Mouse (Mus musculus) stomach, embryonic 15.5 days (tissue): ENCODE measurements around the gene Dock4. TPM values are rescaled to one million over a fixed set of nuclear protein-coding genes. Genes with fewer than 3 reads are reported as not detected.

Experiments used
- ATAC-seq: fragments of 200-750 bp; cut with Nextera tagmentation; 2 replicates; pipeline ENCODE4 v1.8.0; 2017; ENCODE audit warnings: low read depth, moderate number of reproducible peaks, moderate TSS enrichment; ENCODE audit not compliant: insufficient read depth, low FRiP score
- H3K27ac ChIP-seq: fragments of 300-500 bp; sonication (generic); 2 replicates; pipeline ENCODE4 v1.5.1; 2015; ENCODE audit warnings: mild to moderate bottlenecking, inconsistent platforms
- H3K27me3 ChIP-seq: fragments of 300-500 bp; sonication (generic); replicated peaks from 2 replicates; pipeline ENCODE4 v1.6.1; 2015; ENCODE audit warnings: inconsistent platforms
- H3K36me3 ChIP-seq: fragments of 300-500 bp; sonication (generic); 2 replicates; pipeline ENCODE4 v1.6.1; 2015; ENCODE audit warnings: inconsistent platforms
- H3K4me1 ChIP-seq: fragments of 300-500 bp; sonication (generic); 2 replicates; pipeline ENCODE4 v1.6.1; 2015; ENCODE audit warnings: inconsistent platforms
- H3K4me2 ChIP-seq: fragments of 300-500 bp; sonication (generic); 2 replicates; pipeline ENCODE4 v1.6.1; 2015; ENCODE audit warnings: mild to moderate bottlenecking, inconsistent platforms
- H3K4me3 ChIP-seq: fragments of 300-500 bp; sonication (generic); replicated peaks from 2 replicates; pipeline ENCODE4 v1.5.1; 2015; ENCODE audit warnings: inconsistent platforms
- H3K9ac ChIP-seq: fragments of 300-500 bp; sonication (generic); 2 replicates; pipeline ENCODE4 v1.6.1; 2015; ENCODE audit warnings: inconsistent platforms
- H3K9me3 ChIP-seq: fragments of 300-500 bp; sonication (generic); 2 replicates; pipeline ENCODE4 v1.6.1; 2016; ENCODE audit warnings: inconsistent platforms
- WGBS: fragments of 180-500 bp; shearing (Covaris S2); methylation state at CpG from one replicate; pipeline ENCODE4 v1.1.7; 2015; 5-methylcytosine and 5-hydroxymethylcytosine counted together
- polyA plus RNA-seq: library from polyadenylated mRNA; unstranded; fragments of >200 nt; fragmentation: Nextera tagmentation; extraction: Ambion mirVana; gene quantifications from 2 replicates; pipeline ENCODE4 v1.2.1, GENCODE M21; 2015

Dock4 gene
- polyA plus RNA-seq, 1 experiment from 2014 or later, result 7.8 TPM

DNA sequence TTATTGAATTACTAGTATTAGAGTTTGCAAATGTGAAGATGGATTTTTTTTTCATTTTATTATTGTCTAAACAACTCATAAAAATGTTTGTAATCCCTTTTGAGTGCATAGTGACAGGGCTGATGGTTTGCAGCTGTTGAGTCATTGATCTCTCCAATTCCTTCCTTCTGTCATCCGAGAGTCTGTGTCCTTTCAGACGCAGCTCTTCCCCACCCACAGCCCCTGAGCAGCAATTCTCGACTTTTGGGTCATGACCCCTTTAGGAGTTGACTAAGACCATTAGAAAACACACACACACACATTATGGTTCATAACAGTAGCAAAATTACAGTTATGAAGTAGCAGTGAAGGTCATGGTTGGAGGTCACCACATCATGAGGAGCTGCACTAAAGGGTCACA lies 380.7 kb downstream of the Dock4 start:
- Histone ChIP-seq H3K36me3 (no peaks in the 10 kb centered on the region), H3K9ac (no peak overlapping the region), H3K4me2 (no peak overlapping the region), H3K27me3 (no peaks in the 10 kb centered on the region), H3K27ac (no peak overlapping the region), H3K4me1 (no peaks in the 10 kb centered on the region), H3K9me3 (no peaks in the 10 kb centered on the region), H3K4me3 (no peak overlapping the region)
- ATAC-seq, result no peak
- 18% methylated on average over 3 of the region's 3 CpGs for WGBS

DNA sequence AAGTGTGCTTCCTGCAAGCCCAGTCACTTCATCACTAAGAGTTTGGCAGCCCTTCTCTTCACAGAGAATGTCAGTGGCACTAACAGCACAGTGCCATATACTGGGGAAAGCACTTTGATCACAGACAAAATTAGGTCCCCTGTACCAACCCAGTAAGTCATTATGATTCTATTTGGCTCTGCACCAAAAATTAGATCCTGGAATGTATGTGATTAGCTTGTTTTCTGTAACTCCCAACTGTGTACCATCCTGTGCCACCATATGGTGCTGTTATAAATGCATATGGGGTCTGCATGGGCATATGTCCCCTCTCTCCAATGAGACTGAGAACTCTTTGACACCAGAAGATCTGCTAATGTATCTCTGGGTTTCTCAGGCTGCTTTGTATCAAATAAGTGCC lies 382.3 kb downstream of the Dock4 start:
- ATAC-seq, result no peak
- H3K4me1 ChIP-seq, result no peaks in the 10 kb centered on the region
- H3K36me3 ChIP-seq, result no peaks in the 10 kb centered on the region
- H3K9me3 ChIP-seq, result no peaks in the 10 kb centered on the region
- no peak overlapping the region for H3K4me3 ChIP-seq
- no peak overlapping the region for H3K9ac ChIP-seq
- H3K27me3 ChIP-seq, result no peaks in the 10 kb centered on the region
- H3K4me2 ChIP-seq, result no peak overlapping the region
- no peak overlapping the region for H3K27ac ChIP-seq

DNA sequence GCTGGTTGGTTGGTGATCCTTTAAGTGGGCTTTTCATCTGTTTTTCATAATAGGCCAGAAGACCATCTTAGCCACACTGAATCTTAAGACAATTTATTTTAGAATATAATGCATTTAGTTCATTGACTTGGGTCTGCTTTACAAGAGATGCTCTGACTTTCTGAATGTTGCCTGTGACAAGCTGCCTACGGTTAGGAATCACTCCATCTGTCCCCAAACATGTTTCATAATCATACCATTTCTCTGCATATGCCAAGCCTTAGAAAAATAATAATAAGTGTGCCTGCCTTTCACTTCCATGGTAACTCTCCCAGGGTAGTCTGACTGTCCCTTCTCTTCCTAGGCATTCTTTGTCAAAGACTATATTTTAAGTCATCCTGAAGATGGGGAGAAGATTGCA lies 383.5 kb downstream of the Dock4 start:
- Histone ChIP-seq H3K9me3 (no peaks in the 10 kb centered on the region), H3K9ac (no peak overlapping the region), H3K27me3 (no peaks in the 10 kb centered on the region), H3K4me2 (no peak overlapping the region), H3K4me3 (no peak overlapping the region), H3K4me1 (no peaks in the 10 kb centered on the region), H3K27ac (no peak overlapping the region), H3K36me3 (no peaks in the 10 kb centered on the region)
- 82% methylated on average over 1 of the region's 1 CpGs for WGBS
- ATAC-seq, result no peak

DNA sequence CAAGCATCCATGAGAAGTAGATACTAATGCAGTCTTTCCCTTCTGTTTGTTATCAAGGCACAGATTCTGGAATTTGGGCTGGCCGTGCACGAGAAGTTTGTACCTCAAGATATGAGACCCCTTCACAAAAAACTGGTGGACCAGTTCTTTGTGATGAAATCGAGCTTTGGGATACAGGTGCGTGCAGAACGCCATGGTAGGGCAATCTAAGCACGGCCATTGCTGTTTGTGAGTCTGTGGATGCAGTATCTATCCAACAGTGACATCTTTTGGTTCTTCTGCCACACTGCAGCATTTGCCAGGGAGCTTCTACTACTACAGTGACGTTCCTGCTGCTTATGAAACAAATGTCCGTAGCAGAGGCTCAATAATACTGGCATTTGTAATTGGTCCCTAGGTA lies 386.4 kb downstream of the Dock4 start:
- Histone ChIP-seq H3K4me1 (no peaks in the 10 kb centered on the region), H3K27ac (no peak overlapping the region), H3K9me3 (no peaks in the 10 kb centered on the region), H3K4me3 (no peak overlapping the region), H3K27me3 (no peaks in the 10 kb centered on the region), H3K9ac (no peak overlapping the region), H3K36me3 (no peaks in the 10 kb centered on the region), H3K4me2 (no peak overlapping the region)
- ATAC-seq, result no peak
- WGBS, result 72% methylated on average over 8 of the region's 8 CpGs

DNA sequence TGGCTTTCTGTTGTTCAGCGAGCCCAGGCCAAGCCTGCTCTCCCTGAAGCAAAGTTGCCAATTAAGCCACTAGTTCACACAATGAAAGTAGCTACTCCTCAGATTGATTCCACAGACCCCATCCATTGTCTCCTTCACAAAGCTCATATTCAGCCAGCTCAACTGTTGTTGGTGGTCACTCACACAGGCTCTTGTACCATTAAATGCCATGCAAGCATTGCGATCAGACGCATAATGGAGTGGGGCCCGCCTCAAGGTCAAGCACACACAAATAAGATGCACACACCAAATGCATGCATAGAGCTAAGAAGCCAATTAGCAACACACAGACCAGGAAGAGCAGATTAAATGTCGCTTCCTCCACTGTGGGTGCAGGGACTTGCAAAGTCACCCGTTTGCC lies 391.2 kb downstream of the Dock4 start:
- Histone ChIP-seq H3K27ac (no peak overlapping the region), H3K9ac (no peak overlapping the region), H3K4me2 (no peak overlapping the region), H3K4me1 (0 out of 2 replicates have a peak, but pooled peaks cover 10% of the 10 kb centered on the region), H3K36me3 (no peaks in the 10 kb centered on the region), H3K4me3 (no peak overlapping the region), H3K9me3 (no peaks in the 10 kb centered on the region), H3K27me3 (no peaks in the 10 kb centered on the region)
- WGBS, result 86% methylated on average over 6 of the region's 6 CpGs
- no peak for ATAC-seq

DNA sequence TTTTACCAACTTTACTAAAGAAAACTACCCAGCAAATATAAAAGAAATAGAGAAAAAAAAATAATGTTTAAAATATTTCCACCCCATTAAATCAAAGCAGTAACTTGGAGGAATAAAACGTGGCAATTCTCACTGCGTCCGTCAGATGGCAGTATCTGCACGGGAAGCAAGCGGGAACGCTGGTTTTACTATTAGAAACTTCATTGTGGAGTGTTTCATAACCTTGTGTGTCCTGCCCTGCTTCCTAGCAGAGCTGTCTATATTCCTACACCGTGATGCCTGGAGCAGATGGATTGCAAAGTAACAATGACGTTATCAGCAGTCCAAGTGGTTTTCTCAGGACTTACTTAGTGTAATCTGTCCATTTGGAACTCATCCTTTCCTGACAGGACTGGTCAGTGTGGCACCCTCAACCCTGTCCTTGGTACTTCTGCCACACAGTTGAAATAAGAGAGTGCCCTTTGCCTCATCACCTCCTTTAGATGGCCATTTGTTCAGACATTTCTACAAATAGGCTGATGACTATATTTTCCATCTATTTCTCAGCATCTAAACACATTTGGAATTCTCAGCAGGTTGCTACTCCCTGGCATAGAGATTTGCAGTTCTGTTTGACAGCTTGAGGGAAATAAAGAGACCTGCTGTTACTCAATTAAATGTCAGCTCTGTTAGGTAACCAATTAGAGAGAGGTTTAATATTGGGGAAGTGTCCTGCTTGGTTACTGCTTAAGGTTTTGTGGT lies 392.0 kb downstream of the Dock4 start:
- no peak for ATAC-seq
- WGBS, result 5% methylated on average over 8 of the region's 8 CpGs
- H3K4me2 ChIP-seq, result no peak overlapping the region

DNA sequence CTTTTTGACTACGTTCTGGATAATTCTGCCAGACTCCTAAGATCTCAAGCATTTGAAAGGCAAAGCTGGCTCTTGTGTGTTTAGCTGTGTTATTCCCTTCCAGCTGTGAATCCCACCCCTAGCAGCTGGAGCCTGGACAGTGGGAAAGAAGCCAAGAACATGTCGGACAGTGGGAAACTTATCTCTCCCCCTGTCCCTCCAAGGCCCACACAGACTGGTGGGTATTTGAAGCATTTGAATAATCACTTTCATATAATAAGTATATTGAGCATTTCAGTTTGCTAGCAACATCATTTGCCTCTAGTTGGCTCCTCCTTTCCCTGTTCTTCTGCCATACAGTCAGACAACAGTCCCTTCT lies 392.6 kb downstream of the Dock4 start:
- Histone ChIP-seq H3K9me3 (no peaks in the 10 kb centered on the region), H3K4me1 (0 out of 2 replicates have a peak, but pooled peaks cover 10% of the 10 kb centered on the region), H3K27me3 (no peaks in the 10 kb centered on the region), H3K4me2 (no peak overlapping the region), H3K4me3 (no peak overlapping the region), H3K27ac (no peak overlapping the region), H3K9ac (no peak overlapping the region), H3K36me3 (no peaks in the 10 kb centered on the region)
- ATAC-seq, result no peak
- WGBS, result 46% methylated on average over 2 of the region's 2 CpGs

More for the DNA sequence above, 392.0 kb downstream of the Dock4 start:
- 0 out of 2 replicates have a peak, but pooled peaks cover 10% of the 10 kb centered on the region for H3K4me1 ChIP-seq
- H3K36me3 ChIP-seq, result no peaks in the 10 kb centered on the region
- no peak overlapping the region for H3K4me3 ChIP-seq
- H3K9ac ChIP-seq, result no peak overlapping the region
- no peaks in the 10 kb centered on the region for H3K27me3 ChIP-seq
- no peaks in the 10 kb centered on the region for H3K9me3 ChIP-seq
- H3K27ac ChIP-seq, result no peak overlapping the region

DNA sequence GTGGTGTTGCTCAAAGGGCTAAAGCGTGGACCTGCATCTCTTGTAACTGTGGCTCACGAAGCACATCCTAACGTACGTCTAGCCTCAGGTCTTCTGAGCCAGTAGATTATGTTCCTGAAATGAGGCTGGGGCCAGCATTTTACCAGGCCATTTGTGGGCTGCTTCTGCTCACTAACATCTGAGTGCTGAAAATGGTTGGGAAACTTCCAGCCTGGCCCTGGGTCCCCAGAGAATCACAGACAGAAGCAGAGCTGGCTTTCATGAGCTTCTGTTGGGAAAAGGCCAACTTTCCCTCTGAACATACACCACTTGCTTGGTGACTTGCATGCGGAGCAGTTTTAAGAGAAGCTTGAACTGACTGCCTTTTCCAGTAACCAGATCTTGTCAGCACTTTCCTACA lies 393.2 kb downstream of the Dock4 start:
- ATAC-seq, result no peak
- Histone ChIP-seq H3K4me1 (0 out of 2 replicates have a peak, but pooled peaks cover 10% of the 10 kb centered on the region), H3K9me3 (no peaks in the 10 kb centered on the region), H3K9ac (no peak overlapping the region), H3K4me3 (no peak overlapping the region), H3K36me3 (no peaks in the 10 kb centered on the region), H3K27me3 (no peaks in the 10 kb centered on the region), H3K4me2 (no peak overlapping the region), H3K27ac (no peak overlapping the region)
- 67% methylated on average over 5 of the region's 5 CpGs for WGBS

DNA sequence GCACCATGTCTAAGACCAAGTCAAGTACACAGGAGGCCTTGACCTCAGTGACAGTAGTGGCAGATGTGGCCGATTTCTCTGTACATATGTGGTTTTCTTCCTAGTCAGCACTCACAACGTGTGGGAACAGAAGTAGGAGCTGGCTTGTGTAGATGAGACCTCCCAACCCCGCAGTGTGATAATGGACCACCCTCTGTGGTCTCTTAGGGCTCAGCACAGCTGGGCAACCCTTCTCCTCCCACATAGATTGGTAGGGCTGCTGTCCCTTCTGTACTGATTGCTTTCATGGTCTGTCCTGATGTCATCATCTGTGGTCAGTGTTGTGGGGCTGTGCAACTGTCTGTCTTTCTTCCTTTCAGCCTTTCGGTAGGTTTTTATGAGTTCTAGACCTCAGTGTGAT lies 394.1 kb downstream of the Dock4 start:
- H3K36me3 ChIP-seq, result no peaks in the 10 kb centered on the region
- no peak overlapping the region for H3K9ac ChIP-seq
- H3K27ac ChIP-seq, result no peak overlapping the region
- whole genome bisulfite sequencing, result 63% methylated on average over 4 of the region's 4 CpGs
- ATAC-seq, result no peak
- H3K4me2 ChIP-seq, result no peak overlapping the region
- H3K4me3 ChIP-seq, result no peak overlapping the region
- H3K9me3 ChIP-seq, result no peaks in the 10 kb centered on the region
- no peaks in the 10 kb centered on the region for H3K27me3 ChIP-seq
- 0 out of 2 replicates have a peak, but pooled peaks cover 10% of the 10 kb centered on the region for H3K4me1 ChIP-seq

DNA sequence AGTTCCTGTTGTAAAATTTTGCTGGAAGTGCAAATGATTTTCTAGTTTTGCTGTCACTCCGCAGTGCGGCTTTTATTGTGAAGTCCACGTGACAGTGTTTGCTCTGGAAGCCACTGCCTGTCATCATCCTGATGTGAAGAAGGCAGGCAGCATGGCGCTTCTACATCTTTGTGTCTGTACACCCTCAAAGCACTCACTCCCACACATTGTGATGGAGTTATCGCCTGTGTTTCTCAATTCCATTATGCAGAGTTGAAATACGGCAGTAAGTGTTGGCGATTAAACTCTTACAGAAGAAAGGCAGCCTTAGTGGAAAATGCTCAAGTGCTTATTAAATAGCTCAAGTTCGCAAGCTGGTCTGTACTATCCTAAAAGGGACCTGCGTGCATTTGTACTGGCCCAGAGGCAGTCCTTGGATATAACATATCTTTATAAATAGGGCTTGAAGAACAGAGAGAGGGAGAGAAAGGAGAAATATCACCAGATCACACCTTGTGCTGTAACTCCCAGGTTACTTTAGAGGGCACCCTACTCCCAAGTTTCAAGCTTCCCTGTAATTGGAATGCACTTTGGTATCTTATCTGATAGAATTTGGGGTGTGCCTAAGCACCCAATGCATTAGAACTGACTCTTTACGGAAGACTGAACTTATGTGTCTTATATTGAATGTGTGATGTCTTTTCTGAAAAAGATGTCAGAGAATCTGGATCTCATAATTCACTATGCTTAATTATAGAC lies 396.7 kb downstream of the Dock4 start:
- peak; percentile 22; the same call in 1 of the 2 replicates for ATAC-seq
- WGBS, result 81% methylated on average over 10 of the region's 10 CpGs

DNA sequence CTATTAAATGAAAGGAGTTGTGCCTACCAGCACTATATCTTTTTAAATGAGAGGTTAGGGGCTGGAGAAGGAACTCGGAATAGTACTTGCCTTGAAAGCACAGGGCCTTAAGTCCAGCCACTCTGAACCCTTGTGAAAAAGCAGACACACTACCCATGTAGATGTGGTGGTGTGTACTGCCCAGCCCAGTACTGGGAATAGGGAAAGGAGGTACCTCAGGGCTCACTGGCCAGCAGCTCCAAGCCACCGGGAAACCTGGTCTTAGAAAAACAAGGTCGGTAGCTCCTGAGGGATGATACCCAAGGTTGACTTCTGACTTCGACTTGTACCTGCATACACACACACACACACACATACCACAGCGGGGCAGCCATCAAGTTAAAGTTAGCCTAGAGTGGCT lies 397.2 kb downstream of the Dock4 start:
- Histone ChIP-seq H3K9me3 (no peaks in the 10 kb centered on the region), H3K4me1 (0 out of 2 replicates have a peak, but pooled peaks cover 9% of the 10 kb centered on the region), H3K27me3 (no peaks in the 10 kb centered on the region), H3K4me2 (no peak overlapping the region), H3K4me3 (no peak overlapping the region), H3K27ac (no peak overlapping the region), H3K9ac (no peak overlapping the region), H3K36me3 (no peaks in the 10 kb centered on the region)
- 87% methylated on average over 5 of the region's 5 CpGs for WGBS
- ATAC-seq, result no peak

More for the DNA sequence above, 396.7 kb downstream of the Dock4 start:
- Histone ChIP-seq H3K4me2 (no peak overlapping the region), H3K27ac (no peak overlapping the region), H3K9ac (no peak overlapping the region), H3K36me3 (no peaks in the 10 kb centered on the region), H3K27me3 (no peaks in the 10 kb centered on the region), H3K4me3 (no peak overlapping the region), H3K9me3 (no peaks in the 10 kb centered on the region), H3K4me1 (0 out of 2 replicates have a peak, but pooled peaks cover 10% of the 10 kb centered on the region)

DNA sequence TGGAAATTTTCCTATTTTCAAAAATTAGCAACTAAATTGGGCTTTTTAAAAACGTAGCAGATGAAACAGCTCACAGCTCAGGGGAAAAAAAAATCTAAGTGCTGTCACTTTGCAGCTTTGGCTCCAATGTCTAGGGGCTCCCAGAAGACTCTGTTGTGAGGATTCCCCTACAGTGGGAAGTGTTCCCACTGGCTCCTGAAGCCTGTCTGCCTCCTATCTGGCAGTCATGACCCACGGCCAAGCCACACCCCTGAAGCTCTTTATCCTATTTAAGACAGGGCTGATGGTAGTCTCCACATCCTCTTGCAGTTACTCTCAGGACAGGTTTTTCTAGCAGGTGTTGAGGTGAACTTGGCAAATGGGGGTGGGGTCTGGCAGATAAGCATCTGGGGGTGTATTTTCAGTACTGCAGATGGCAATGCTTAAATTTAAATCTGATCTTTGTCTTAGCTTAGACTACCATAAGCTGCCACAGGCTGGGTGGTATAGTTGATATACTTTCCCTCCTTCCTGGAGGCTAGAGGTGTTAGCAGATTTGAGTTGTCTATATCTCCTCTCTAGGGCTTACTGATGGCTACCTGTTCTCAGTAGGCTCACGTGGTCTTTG lies 397.8 kb downstream of the Dock4 start:
- no peaks in the 10 kb centered on the region for H3K27me3 ChIP-seq
- no peaks in the 10 kb centered on the region for H3K36me3 ChIP-seq
- no peak overlapping the region for H3K9ac ChIP-seq
- 58% methylated on average over 3 of the region's 3 CpGs for WGBS
- 0 out of 2 replicates have a peak, but pooled peaks cover 3% of the 10 kb centered on the region for H3K4me1 ChIP-seq
- H3K4me3 ChIP-seq, result no peak overlapping the region
- H3K4me2 ChIP-seq, result no peak overlapping the region
- peak; percentile 63; the same call in 1 of the 2 replicates for ATAC-seq
- H3K9me3 ChIP-seq, result no peaks in the 10 kb centered on the region
- no peak overlapping the region for H3K27ac ChIP-seq
